Mouse (Mus musculus) heart, adult 11 months (tissue): Measurements from ENCODE around the gene Acp2.
"Not testable (repeated sequence)": the region's sequence is repeated elsewhere in the genome, so short reads cannot be mapped to it uniquely, and the experiment has no call there.

Source experiments
- DNase-seq: peaks from one replicate; pipeline ENCODE4 v3.0.0; 2022

Acp2 gene

DNA sequence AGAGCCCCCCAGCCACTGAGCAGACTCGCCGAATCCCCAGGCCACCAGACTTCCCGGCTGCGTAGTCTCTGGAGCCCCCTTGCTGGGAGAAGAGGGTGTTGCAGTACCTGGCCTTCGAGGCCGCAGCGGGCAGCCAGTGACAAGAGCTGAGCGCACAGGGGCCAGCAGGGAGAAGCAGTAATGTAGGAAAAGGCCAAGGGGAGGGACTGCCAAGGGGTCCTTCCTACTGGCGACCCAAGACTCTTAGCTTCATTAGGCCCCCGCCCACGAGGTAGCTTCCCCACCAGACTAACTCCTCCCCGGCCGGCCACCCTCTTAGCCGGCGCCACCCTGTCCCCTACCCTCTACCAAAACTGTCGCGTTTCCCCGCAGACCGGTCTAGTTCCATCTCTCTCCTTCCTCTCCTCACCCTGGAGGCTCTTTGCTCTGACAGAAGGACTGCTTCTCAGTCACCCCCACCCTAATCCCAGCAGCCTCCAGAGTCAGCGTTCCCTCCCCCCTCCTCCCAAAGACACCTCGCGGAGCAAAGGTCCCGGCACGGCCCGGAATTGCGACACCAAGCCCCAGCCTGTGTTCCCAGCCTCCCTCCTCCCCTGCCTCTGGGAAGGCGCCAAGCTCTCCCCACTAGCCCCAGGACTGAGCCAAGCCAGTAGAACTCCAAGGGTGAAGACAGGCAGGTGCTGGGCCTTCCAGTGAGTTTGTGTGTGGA, 7.9 kb upstream of the Acp2 start:
- peak; percentile 99 for DNase-seq

GRCm38 (mm10) chr2:91196577-91197001, 6.1 kb upstream of the Acp2 start:
- DNase-seq = peak; percentile 99

DNA sequence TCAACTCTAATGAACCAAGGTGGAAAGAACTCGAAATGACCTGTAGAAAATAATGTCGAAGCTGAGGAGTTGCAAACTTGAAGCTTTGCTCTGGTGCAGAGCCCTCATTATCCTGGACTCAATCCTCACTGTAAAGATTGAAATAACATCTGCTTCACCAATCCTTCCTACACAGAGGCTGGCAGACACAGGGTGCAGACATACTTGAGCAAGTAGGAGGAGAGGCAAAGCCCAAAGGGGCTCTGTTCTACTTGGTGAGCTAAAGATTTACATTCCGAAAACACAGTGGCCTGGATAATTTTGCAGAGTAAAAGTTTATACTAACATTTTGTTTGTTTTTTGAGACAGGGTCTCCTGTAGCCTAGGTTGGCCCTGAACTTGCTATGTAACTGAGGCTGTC, 3.8 kb upstream of the Acp2 start:
- DNase-seq = no peak

DNA sequence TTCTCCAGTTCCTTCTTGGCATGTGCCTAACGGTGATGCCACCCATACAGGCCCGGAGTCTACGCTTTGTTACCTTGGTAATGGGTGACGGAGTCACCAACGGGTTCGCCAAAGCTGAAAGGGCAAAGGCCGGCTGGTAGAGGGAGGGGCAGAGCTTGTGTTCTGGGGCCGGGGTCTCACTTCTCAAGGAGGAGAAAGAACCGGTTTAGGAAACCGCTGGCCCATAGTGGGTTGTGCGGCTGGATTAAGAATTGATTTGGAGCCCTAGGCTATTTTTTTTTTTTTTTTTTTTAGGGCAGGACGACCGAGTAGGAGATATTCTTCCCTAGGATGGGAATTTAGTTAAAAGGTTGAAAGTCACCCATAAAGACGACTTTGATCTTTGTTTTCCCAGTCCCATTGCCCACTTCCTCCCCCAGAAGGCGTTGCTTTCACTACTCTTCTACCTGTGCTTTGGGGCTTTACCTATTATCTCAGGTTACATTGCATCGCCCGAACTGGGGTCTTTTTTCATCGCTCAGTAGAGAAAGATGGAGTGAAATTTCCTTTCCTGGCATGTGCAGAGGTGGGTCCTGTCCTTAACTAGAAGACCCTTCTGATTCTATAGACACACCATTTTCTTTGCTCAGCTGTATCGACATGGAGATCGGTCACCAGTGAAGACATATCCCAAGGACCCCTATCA, 429 bp downstream of the Acp2 start:
- DNase-seq = no peak

- peak; percentile 96 for DNase-seq
Observed at GRCm38 (mm10) chr2:91206254-91206775, 3.6 kb downstream of the Acp2 start.

- no peak for DNase-seq
Observed at GRCm38 (mm10) chr2:91213311-91213710, 10.6 kb downstream of the Acp2 start.

DNA sequence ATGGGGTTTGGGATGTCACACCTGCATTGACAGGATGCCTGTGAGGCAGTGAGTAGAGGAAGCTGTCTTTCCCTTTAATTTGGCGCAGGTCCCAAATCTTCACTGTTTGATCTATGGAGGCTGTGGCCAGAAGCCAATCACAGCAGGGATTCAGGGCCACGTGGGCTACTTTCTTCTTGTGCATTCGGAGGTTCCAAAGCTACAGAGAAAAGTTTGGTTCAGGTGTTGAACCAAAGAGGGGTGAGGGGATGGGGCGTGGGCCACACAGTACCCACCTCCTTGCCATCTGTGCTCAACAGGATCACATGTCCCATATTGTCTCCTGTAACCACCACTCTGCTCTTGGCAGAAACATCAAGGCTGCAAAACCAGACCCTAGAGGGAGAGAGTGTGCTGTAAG, 14.3 kb downstream of the Acp2 start:
- no peak for DNase-seq

- no peak for DNase-seq
Observed at GRCm38 (mm10) chr2:91220501-91220900, 17.8 kb downstream of the Acp2 start.

- no peak for DNase-seq
Observed at GRCm38 (mm10) chr2:91223614-91224013, 20.9 kb downstream of the Acp2 start.

DNA sequence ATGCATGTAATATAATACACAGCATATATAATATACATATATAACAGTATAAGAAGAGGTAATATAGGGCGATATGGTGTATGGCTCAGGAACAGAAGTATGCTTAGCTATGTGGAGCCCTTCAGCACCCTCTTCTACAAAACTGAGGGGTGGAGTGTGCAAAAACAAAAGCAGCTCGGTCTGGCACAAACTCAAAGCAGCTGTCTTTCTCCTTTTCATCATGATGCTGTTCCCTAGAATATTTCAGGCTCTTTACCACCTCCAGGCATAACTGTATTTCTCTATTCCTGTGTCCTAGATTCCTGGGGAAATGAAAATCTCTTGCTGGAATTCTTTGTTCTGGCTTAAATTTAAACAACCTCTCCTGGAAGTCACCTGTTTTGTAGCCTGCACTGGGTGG, 27.1 kb downstream of the Acp2 start:
- DNase-seq = no peak

DNA sequence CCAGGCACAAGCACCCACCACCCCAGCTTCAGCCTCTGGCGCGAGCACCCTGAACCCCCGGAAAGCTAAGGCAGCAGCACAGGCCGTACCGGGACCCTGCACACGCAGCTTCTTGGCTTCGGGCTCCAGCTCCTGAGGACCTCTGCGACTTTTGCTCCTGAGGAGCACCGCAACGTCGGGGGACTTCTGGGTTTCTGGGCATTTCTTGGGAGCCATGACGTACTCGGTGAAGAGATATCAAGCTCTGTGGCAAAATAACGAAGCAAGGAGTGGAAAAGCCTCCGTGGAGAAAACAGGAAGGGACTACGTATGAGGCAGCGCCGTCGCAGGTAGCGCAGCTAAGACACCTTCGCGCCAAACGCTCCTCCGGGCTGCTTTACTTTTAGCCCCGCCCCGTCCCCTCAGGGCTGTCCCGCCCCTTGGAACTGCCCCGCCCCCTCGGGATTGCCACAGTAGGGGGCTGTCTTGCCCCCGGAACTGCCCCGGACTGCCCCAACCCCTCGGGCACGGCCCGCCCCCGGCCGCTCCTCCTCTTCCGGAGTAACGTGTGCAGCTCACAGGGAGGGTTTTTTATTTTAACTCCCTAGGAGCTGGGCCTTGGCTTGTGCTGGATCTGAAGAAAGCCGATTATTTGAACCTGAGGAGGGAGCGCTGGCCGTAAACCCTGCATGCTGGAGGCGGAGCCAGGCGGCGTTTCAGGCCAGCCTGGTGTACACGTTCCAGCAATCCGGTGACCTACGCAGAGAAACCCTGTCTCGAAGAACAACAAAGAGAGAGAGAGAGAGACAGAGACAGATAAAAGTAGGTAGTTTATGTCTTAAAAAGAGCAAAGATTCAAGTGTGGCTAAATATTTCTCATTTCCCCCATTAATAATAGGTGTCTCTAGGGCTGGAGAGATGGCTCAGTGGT, 34.2 kb downstream of the Acp2 start, which contains the start of gene Ddb2:
Gene Ddb2 (minus strand): TSS at position 382 of the 910 bp plus-strand sequence.
- DNase-seq = peak; percentile 99

DNA sequence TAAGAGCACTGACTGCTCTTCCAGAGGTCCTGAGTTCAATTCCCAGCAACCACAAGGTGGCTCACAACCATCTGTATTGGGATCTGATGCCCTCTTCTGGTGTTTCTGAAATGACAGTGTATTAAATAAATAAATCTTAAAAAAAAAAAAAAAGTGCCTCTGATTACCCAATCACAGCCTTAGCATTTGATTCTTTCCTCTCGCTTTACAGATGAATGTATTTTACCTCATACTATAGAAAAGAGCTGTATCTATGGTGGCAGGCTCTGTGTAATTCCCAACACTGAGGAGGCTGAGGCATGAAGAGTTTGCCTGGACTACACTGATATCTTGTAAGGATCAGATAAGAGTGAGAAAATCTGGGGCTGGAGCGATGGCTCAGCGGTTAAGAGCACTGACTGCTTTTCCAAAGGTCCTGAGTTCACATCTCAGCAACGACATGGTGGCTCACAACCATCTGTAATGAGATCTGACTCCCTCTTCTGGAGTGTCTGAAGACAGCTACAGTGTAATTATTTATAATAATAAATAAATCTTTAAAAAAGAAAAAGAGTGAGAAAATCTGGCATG, 34.9 kb downstream of the Acp2 start:
- DNase-seq = not testable (repeated sequence)

- no peak for DNase-seq
Observed at GRCm38 (mm10) chr2:91242547-91242946, 39.9 kb downstream of the Acp2 start.

- DNase-seq = no peak
Observed at GRCm38 (mm10) chr2:91243416-91243815, 40.7 kb downstream of the Acp2 start.

DNA sequence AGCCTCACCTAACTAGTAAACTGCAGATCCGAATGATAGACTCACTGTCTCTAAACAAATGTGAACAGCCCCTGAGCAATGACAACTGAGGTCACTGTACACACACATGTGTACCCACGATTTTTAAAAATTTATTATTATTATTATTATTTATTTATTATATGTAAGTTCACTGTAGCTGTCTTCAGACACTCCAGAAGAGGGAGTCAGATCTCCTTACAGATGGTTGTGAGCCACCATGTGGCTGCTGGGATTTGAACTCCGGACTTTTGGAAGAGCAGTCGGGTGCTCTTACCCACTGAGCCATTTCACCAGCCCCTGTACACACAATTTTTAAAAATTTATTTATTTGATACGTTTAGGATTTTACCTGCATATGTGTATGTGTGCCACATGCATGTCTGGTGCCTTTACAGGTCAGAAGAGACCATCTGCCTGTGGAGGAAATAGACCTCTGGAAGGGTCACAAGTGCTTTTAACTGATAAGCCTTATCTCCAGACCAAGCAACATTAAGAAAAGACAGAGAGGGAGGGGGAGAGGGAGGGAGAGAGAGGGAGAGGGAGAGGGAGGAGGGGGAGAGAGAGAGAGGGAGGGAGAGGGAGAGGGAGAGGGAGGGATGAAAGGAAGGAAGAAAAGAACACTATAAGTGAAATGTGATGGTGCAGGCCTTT, 42.0 kb downstream of the Acp2 start:
- no peak for DNase-seq

- DNase-seq = no peak
Observed at GRCm38 (mm10) chr2:91248366-91248765, 45.7 kb downstream of the Acp2 start.

DNA sequence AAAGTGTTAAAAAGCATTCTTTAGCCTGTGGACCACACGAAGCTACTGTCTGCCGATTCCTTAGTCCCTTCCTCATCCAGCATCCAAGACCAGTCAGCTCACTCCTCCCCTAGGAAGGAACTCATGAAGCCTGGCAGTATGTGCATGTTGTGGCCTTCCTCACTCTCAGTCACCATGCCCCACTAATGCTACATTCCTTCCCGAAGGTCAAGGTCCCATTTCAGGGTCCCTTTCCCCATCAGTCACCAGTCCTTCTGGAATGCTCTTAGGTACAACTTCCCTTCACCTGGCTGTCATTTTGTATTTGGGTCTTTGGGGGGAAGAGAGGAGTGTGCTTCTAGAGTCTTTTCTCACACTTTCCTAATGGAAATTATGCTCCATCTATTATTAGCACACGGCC, 49.3 kb downstream of the Acp2 start:
- peak; percentile 65 for DNase-seq

DNA sequence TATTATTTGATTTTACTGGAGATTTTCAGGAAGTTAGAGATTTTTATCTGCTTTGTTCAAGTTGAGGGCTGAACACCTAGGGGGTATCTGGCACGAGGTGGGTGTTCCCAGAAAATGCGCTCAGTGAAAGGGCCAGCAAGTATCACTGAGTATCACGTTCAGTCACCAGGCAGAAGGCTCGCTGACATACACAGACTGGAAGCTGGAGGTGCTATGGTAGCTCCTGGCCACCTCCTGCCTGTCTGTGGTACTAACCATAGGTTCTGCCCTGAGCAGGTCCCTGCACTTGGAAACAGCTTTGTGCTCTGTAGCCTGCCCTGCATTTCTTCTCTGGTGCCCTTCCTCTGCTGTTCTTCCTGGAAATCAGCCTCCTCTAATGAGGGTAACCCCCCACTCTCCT, 49.8 kb downstream of the Acp2 start:
- peak; percentile 62 for DNase-seq

DNA sequence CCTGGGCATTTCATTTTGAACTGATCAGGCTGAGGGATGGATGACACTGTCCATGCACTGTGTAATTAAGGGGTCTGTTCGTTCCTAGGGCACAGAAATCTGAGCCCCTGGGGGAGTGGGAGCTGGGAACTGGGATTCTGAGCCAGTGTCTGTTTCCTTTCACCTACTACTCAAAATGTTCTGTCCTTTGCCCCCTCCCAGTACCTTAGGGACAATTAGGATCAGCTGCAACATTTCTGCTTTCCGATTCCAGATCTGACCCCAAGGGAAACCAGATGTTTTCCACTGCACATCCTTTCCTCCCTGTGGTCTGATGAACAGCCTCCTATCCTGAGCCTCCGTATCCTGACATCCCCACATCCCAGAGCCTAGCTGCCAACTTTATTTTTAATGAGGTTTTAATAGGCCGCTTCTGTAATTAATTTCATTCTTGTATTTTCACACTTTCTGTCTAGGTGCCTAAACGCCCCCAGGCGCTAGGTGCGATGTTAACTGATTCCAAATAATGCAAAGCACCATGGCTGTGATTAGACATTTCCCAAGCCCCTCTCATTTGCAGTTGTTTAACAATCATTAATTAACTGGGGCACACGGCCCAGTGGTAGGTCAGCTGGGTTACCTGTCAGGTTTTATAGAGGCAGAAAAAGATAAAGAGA, 52.2 kb downstream of the Acp2 start:
- peak; percentile 88 for DNase-seq

GRCm38 (mm10) chr2:91255661-91256150, 53.0 kb downstream of the Acp2 start, which contains the start of gene Pacsin3:
Gene Pacsin3 (plus strand): TSS chr2:91255954.
- peak; percentile 97 for DNase-seq
